Mouse (Mus musculus): ENCODE results near the gene Chst14.

Gene Chst14

DNA sequence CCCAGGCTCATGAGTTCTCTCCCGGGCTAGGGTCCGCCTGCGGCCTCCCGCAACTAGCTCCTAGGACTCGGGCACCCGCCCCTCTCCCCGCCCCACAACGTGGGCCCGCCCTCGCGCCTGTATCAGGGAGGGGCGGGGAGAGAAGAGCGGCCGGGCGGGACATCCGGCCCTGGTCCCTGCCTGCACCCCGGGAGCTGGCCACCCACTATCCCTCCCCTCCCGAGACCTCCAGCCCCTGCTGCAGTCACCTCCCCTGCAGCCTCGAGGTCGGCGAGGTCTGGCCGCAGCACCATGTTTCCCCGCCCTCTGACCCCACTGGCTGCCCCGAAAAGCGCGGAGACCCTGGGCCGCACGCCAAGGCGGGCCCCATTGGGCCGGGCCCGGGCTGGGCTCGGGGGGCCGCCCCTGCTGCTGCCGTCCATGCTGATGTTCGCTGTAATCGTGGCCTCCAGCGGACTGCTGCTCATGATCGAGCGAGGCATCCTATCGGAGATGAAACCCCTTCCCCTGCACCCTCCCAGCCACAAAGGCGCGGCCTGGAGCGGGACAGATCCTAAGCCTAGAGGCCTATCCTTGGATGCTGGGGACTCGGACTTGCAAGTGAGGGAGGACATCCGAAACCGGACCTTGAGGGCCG, at the start of gene Chst14:
TSS of gene Chst14 (plus strand) at position 136 of the 637 bp plus-strand sequence.
- peak; percentile 71 for DNase-seq

DNA sequence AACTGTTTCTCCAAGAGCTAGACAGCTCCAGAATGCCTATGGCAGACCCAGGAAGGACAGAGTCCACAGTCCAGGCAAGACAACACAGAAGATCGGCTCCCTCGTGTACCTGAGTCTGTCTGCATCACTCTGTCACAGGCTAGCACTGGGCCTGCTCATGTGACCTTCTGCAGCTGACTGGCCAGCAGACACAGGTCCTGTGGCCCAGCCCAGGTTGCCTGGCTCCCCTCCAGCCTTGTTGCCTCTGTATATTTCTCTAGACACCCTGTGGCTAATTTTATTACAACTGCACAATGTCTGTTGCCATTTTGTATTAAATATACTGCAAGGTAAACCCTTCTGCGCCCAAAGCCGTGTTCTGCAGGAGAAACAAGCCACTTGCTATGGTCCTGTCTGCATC, 45.3 kb upstream of the Chst14 start:
- DNase-seq: peak; percentile 76

DNA sequence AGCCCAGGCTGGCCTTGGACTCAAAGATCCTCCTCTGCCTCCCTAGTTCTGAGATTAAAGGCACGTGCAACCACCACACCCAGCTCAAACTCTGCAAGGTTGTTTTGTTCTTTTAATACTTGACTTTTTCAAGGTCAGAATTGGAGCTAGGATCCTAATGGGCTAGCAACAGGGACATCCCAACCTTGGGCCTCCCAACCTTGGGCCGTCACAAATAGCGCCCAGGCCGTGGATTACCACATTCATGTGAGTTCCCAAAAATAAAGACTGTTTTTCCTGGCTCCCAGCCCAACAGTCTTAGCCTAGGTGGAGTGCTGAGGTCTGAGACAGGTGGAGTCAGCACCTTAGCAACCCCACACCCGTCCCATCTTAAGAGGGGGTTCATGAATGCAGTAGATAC, 44.3 kb upstream of the Chst14 start:
- no peak for DNase-seq

DNA sequence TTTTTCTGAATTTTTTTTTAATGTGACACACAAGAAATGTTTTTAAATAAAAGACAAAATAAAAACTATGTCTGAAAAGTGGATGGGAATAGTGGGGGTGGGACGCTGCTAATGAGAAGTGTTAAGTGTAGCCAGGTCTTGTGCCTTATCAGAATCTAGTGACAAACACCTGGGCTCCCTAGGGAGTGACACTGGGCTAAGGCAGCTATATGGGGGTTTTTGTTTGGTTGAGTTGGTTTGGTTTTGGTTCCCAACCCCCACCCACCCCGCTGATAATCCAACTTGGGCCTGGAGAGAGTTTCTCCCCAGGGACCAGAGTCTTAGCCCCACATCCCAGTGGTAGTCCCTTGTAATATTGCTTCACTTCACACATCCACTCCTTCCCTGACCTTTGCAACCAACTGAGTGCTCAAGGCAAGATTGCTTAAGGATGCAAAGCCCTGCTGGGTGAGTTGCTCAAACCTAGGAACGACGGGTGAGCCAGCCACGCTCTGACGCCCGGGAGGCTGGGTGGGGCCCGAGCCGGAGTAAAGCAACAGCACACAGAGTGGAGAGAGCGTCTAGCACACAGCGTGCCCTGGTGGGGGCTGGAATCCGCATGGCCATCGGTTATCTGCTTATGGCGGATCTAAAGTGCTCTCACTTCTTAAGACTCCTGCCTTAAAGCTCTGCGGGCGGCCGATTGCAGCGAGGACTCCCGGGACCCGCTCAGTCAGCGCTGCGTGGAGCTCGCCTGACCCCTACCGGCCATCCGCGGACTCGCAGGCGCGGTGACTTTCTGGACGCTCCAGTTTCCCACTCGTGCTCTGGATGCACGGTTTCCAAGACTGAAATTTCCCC, 43.2 kb upstream of the Chst14 start:
- peak; percentile 72 for DNase-seq

DNA sequence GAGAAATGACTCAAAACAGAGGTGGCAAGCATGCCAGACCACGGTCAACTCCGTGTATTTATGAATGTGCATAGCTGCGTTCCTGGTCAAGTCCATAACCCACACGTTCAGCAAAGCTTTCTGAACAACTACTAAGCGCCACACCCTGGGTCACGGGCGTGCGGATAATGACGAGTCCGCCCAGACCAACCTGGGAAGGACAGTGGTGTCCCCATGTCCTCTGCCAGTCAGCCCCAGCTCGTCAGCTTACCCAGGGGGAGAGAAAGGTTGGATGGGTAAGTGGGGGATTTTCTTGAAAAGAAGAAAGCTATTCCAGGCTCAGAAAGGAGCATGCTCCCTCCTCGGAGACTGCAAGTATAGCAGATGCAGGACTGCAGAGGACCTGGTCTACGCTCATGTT, 38.9 kb upstream of the Chst14 start:
- no peak for DNase-seq

DNA sequence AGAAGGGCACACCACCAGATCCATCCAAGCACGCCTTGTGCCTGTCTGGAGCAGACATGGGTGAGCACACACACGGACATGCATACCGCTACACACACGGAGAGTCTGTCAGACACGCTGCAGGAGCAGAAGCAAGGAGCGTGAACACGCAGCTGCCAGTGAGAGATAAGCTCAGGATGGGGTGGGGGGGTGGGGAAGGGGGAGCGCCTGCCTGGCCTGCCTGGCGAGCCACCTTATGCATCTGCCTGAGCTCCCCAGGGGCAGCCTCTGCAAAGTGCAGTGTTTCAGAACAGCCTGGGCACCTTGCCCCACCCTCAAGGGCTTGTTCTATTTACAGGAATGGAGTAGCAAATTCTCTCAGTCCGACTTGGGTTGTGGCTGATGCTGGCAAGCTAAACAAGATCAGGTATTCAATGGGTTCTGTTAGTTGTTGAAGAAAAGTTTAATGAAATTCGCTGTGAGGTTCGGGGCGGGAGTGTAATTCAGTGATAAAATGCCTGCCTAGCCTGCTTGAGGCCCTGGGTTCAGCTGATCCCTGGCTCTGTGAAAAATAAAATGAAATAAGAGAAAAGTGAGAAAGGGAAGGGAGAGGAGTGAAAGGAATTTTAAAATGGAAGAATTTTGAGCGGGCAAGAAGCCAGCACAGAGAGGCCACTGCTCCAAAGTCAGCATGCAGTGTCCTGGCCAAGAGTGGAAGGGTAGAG, 38.3 kb upstream of the Chst14 start:
- no peak for DNase-seq

DNA sequence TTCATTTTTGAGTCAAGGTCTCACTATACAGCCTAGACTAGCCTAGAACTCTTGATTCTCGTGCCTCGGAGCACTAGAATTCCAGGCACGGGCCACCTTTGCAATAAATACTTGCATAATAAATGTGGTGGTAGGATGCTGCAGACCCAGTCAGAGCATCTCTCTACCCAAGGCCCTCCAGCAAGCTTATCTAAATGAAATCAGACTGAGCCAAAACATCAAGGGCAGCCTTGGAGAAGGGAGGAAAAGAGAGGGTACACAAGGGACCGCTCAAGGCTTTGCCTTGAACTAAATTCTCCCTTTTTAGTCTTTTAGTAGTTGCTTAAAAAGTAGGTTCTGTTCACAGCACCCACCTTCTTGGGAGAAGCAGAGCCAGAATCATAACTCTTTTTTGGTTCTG, 35.1 kb upstream of the Chst14 start:
- no peak for DNase-seq

DNA sequence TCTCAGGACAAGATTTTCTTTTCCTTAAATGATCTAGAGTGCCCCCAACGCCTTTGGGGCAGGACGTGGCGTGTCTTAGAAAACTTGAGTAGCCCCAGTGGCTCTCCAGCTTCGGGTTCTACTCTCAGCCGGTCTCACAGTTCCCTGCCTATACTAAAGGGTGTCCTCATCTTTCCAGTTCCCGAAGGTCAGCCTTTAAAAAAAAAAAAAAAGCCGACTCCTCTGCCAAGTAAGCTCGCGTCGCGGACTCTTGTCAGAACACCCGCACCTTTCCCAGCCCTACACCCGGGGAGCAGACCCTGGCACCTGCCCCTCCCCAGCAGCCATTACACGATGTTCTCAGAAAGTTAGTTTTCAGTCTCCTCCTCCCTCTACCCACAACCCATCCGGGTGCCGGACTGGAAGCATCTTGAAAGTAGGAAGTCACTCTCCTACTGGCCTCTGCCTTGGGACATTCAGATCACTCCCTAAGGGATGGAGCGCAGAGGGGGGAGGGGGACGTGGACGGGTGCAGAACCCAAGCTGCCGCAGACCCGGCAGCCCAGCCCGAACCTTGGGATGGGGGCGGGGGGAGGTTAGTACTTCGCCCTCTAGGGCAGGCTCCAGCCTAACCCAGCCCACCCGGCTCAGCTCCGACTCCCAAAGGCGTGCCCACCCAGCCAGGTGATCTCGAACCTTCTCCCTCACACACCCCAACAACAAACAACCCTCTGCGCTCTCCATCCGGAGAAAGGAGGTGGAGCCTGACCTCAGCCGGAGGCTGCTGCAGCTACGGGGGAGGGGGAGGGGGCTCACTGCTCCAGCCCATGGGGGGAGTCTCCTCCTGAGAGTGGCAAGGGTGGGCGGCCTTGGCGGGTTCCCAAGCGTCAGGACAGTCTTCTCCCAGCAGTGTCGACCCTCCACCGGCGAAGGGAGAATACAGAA, 30.0 kb upstream of the Chst14 start:
- DNase-seq: no peak

DNA sequence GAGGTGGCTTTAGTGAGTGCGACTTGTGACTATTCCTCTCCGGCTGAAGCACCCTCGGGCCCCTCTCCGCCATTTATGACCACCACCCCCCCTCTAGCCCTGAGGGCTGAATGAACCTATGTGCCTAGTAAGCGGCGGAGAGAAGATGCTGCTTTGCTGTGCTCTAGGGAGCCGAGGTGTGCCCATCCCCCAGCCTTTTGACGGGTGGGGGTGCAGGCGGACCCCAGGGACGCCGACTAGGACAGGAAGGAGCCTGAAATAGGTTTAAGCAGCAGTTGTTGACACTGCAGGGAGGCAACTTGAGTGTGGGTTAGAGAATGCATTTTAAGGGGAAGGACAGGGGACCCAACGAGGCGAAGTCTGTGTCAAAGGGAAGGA, 29.4 kb upstream of the Chst14 start:
- no peak for DNase-seq

DNA sequence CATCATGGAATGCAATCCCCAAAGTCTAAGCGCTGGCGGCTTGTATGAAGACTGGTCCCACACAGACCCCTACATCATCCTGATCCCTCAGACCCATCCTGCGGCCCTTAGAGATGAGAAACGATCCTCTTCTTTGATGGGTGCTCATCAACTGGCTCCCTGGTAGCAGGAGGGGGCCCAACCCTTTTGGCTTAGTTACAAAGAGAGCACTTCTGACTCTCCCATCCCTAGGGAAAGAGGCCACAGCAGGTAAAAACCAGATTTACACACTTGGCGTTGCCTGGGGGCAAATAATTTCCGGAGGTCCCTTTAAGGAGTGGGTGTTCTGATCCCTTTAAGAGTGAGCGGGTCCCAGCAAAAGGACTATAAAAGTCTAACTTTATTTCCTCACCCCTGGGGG, 28.9 kb upstream of the Chst14 start:
- no peak for DNase-seq

DNA sequence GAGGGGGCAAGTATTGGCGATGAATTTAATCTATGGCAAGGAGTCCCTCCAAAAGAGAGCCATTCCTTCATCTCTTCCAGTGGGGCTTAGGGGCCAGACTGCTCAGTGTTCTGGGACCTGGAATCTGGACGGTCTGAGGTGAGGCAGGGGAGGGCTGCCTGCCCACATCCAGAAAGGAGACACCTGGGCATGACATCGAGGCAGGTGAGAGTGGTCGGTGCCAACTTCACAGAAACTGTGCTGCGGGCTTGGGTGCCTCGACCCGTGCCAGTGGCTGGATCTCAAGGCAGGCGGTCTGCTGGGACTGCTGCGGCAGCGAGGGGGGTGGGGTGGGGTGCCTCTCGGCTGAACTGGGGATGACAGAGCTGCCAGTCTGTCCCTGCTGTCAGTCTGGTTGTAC, 28.5 kb upstream of the Chst14 start:
- no peak for DNase-seq

DNA sequence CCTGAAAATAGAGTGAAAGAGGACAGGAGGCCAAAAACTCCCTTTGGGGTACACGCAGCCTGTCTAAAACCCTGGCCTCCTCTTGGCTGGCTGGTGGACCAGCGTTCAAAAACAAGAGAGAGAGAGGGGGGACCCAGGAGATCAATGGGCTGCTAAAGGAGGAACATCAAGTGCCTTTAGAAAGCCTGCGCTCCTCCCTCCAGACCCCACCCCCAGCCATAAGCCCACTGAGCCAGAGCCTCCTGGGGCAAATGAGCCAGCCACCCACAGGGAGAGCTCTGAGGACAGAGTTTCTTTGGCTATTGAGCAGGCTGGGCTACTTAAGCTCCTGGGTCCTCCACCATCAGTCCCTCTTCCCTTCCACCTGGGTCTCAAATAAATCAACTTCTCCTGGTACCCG, 27.5 kb upstream of the Chst14 start:
- DNase-seq: no peak

DNA sequence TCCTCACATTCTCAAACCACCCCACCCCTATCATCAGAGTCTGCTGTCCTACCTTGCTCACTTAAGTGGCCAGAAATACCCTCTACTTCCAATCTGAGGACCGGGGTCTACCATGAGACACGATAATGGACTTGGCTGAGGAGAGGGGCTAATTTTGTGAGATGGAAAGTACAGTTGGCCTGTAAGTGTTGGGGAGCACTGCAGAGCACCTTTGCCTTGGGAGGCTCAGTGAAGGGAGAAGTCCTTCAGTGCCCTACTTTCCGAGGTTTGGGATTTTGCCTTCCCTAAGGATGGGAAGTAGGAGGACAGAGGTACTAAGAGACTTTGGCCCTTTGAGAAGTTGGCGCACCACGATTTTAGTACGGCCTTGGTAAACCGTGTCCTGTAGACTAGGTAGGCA, 27.0 kb upstream of the Chst14 start:
- no peak for DNase-seq

DNA sequence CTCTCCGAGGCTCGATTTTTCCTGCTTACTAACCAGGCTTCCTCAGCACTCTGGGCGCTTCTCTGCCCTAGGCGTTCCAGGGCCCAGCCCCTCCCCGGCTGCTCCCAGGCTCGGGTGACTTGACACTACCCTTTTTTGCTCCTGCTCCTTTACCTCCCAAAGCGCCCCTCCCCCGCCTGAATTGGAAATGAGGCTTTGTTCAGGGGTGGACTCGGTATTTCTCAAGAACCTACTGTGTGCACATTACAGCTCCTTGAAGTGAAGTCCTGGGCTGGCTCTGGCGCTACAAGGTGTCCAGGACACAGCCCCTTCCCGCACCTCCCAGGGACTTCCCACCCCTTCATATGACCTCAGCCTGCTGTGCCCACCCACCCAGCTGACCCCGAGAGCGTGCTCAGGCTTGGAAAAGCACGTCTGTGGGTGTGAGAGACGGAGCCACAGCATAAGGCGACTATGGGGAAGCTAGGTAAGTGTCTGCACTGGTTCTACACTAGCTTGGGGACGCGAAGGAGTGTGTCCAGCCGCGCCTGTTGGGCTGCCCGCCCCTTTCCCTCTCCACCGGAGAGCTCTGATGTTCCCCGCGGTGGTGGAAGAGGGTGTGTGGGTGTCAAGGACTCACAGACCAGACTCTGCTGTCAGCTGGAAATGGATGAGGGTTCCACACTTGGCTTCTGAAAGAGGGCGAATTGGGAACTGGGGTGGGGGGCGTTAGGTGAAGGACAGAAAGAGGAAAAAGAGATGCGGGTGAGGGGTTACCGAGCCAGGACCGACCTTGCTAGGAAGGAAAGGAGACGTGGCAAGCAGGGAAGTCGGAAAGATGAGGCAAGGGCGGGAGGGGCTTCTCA, 26.1 kb upstream of the Chst14 start, which contains the start of gene Bahd1:
TSS of gene Bahd1 (plus strand) at position 397 of the 845 bp plus-strand sequence.
- DNase-seq: no peak

DNA sequence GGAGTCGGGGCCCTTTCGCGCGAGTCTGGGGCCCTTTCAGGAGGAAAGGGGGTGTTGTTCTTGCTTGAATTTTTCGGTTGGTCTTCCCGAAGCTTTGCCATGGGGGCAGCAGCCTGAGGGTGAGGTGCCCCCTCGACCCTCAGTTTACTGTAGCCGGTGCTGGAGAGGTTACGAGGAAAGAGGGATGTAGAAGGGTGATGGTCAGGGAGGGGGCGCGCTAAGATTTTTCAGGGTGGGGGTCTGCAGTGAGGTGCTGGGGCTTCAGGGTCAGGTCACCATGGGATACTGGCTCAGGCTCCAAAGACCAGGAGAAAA, 25.5 kb upstream of the Chst14 start:
- no peak for DNase-seq

DNA sequence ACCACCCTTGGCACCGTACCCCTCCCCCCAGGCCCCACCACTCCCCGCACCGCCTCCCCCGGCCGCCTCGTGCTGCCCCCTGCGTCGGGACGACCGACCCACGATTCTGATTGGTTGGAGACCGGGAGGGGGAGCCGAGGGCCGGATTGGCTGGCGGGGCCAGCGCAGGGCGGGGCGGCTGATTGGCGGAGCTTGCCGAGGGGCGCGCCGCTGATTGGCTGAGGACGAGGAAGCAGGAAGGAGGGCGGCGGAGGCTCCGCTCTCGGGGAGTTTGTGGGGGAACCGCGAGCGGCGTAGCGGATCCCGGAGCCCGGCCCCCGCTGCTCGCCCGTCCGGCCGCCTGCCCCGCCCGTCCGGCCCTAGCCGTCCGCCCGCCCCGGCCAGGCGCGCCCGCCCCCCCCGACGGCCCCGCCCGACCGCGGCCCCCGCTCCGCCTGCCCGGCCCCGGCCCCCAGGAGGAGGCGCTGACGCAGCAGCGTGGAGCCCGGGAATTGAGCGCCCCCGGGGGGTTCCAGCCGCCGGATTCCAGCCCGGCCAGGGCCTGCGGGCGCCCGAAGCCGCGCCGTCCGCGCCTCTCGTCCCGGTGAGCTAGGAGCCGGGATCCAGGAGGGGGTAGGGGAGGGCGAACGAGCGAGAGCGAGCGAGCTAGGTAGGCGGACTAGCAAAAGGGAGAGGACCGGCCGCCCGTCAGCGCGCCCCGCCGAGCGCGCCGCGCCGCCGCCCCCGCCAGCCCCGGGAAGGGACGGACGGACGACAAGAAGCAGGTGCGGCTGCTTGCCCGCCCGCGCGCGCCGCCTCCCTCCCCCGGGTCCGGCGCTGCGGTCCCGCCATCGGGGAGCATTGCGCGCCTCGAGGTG, 24.9 kb upstream of the Chst14 start:
- peak; percentile 97 for DNase-seq

DNA sequence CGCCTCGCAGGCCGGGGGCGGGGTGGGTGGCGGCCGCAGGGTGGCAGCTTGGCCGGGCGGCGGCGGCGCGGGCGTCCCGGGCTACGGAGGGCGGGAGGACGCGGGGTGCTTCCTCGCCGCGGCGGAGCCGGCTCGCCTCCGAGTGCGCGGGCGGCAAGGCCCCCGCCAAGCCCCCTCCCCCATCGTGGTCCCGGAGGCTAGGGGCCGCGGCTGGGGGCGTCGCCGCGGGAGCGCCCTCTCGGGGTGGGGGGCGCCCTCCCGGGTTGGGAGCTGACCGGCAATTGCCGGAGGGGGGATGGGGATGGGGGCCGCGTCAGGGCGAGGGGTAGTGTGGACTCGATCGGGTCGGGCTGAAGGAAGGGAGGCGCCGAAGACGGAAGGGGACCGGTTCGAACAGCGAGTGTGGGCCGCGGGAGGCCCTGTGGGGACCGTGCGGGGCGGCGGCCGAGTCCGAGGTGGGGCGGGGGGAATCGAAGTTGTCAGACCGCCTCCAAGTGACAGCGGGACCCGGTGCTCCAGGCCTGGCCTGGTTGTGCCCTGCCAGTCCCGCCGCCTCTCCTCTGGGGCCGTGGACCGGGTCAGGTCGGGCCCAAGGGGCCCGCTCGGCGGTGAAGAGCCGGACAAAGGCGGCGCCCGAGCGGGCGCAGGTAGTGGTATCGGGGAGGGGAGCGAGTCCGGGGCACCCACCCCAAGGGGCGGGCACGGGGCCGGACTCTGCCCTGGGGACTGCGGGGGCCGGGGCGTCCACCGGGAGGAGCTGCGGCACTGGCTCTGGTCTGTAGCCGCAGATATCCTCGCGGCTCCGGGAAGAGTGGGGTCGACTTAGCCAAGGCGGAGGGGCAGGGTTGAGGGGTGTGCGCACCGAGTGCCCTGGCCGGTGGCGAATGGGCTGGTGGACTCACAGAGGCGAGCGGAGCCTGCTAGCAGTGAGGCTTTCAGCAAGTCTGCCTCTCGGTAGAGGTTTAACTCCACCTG, 24.0 kb upstream of the Chst14 start:
- DNase-seq: peak; percentile 78

DNA sequence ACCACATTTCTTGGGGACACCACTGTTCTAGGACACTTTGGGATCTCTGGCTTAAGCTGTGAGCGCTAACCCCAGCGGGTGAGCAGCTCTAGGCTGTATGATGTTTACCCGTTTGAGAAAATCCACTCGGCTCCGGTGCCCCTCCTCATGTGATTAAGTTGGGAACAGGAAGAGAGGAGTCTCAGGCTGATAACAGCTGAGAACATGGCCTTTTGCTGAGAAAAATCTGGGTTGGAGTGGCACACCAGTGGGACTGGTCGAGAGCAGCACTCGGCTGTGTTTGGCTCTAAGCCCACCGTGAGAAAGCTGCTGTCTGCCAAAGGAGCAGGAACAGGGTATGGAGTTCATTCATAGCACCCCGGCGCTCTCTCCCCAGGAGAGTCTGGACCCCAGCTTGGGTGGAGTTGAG, 23.0 kb upstream of the Chst14 start:
- DNase-seq: no peak

DNA sequence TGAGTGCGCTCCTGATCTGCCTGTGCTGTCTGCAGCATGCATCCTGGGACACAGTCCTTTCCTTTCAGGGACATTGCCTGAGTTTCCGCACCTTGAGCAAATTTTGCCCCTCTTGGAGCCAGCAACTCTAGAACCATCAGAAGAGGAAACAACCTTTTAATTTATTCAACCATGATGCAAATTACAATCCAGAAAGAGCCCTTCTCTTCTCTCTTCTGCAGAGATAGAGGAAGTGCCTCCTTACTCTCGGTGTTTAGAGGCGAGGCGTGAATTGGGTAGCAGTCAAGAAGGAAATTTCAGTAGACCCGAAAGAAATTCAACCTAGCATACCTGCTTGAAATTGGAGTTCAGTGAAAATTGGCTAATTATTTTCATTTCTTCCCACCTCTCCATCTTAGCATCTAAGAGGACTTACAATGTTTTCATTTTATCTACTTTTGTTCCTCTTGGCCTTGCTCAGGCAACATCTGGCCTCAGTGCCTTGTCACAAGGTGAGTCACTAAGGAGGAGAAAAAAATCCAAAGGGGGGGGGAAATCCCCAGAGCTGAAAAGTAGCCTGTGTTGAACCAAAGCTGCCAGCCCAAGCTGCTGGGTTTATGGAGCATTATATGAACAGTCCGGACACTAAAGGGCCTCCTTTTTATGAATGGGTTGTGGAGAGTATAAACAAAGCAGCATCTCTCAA, 20.7 kb upstream of the Chst14 start:
- DNase-seq: no peak

All from kidney, adult 11 months (tissue).